In the genomic region with DNA sequence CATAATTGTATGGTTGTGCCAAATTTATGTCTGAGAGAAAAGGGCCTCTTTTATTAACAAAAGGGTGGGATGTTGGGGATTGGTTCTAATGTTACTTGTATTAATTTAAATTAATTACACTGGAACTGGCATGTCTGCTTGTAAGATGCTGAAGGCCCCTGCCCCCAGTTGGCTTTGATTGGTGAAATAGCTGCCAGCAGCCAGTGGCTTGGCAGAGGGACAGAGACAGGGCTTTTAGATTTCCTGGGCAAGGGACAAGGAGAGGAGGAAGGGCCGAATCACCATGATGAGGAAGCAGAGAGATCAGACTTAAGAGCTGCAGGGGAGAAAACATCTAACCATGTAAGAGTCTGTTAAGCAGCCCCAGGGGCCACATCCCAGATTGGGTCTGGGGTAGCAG, we compare ENCODE assay signal across 28 mouse cellular contexts. TPM values are rescaled to one million over a fixed set of nuclear protein-coding genes. Genes with fewer than 3 reads are reported as not detected.
A peak's percentile ranks its signal among the peaks of the same experiment; 100 is the strongest.
DNase-seq lines count a peak whose midpoint lies in the region; ATAC-seq and TF ChIP-seq lines count a peak whose summit lies in the region.
"Had no signal": no experiment of that assay in that cellular context is flagged by ENCODE, and none has a peak within 500 bp of the region (broad histone marks: within the 10 kb centered on the region; RNA-seq: fewer than 3 reads in every experiment).

No protein-coding gene starts in this region.

- no peaks in the 10 kb centered on the region for H3K4me1 ChIP-seq in hindbrain, postnatal 0 days (ENCODE audit: insufficient read depth, low read length)
- H3K4me1 ChIP-seq in hindbrain, embryonic 11.5 days (replicated peaks; ENCODE audit: control insufficient read depth, insufficient read depth, low read length), result no peaks in the 10 kb centered on the region
- no peaks in the 10 kb centered on the region for H3K4me1 ChIP-seq in midbrain, postnatal 0 days (ENCODE audit: insufficient read depth, low read length)
- H3K4me1 ChIP-seq in midbrain, embryonic 16.5 days (ENCODE audit: control insufficient read depth, insufficient read depth, low read length), result no peaks in the 10 kb centered on the region
- H3K4me1 ChIP-seq: heart, embryonic 12.5 days; limb, embryonic 10.5 days; limb, embryonic 15.5 days; liver, embryonic 13.5 days; midbrain, embryonic 12.5 days had no signal

- H3K9ac ChIP-seq in hindbrain, postnatal 0 days (replicated peaks; ENCODE audit: low read length), result no peak overlapping the region
- H3K9ac ChIP-seq in hindbrain, embryonic 11.5 days (ENCODE audit: low read depth, low read length), result no peak overlapping the region
- H3K9ac ChIP-seq in midbrain, postnatal 0 days (replicated peaks; ENCODE audit: low read length, poor library complexity, severe bottlenecking), result no peak overlapping the region
- H3K9ac ChIP-seq in midbrain, embryonic 16.5 days (ENCODE audit: low read depth, low read length), result no peak overlapping the region
- H3K9ac ChIP-seq: heart, embryonic 12.5 days; hindbrain, embryonic 14.5 days; limb, embryonic 15.5 days; liver, embryonic 13.5 days; midbrain, embryonic 12.5 days had no signal

- no peaks in the 10 kb centered on the region for H3K27me3 ChIP-seq in hindbrain, postnatal 0 days (ENCODE audit: insufficient read depth, low read length)
- H3K27me3 ChIP-seq in hindbrain, embryonic 11.5 days (ENCODE audit: control insufficient read depth, insufficient read depth, low read length), result no peaks in the 10 kb centered on the region
- no peaks in the 10 kb centered on the region for H3K27me3 ChIP-seq in midbrain, postnatal 0 days (ENCODE audit: insufficient read depth, low read length)
- H3K27me3 ChIP-seq in midbrain, embryonic 16.5 days (ENCODE audit: control insufficient read depth, insufficient read depth, low read depth, low read length), result no peaks in the 10 kb centered on the region
- H3K27me3 ChIP-seq: heart, embryonic 12.5 days; limb, embryonic 15.5 days; liver, embryonic 13.5 days; megakaryocyte, embryonic 14.5 days; midbrain, embryonic 12.5 days had no signal

- H3K4me2 ChIP-seq in hindbrain, postnatal 0 days (ENCODE audit: low read depth, low read length), result no peak overlapping the region
- H3K4me2 ChIP-seq in hindbrain, embryonic 11.5 days (replicated peaks; ENCODE audit: low read depth, low read length), result no peak overlapping the region
- H3K4me2 ChIP-seq in midbrain, postnatal 0 days (ENCODE audit: low read depth, low read length, poor library complexity, severe bottlenecking), result no peak overlapping the region
- no peak overlapping the region for H3K4me2 ChIP-seq in midbrain, embryonic 16.5 days (ENCODE audit: low read length)
- H3K4me2 ChIP-seq: heart, embryonic 12.5 days; hindbrain, embryonic 14.5 days; limb, embryonic 15.5 days; liver, embryonic 13.5 days; midbrain, embryonic 12.5 days had no signal

- 44% methylated on average over 1 of the region's 1 CpGs for WGBS in hindbrain, postnatal 0 days
- 95% methylated on average over 1 of the region's 1 CpGs for WGBS in hindbrain, embryonic 11.5 days
- 87% methylated on average over 1 of the region's 1 CpGs for WGBS in midbrain, postnatal 0 days
- WGBS in midbrain, embryonic 16.5 days, result 82% methylated on average over 1 of the region's 1 CpGs

- no peak overlapping the region for H3K4me3 ChIP-seq in hindbrain, postnatal 0 days (ENCODE audit: low read length)
- no peak overlapping the region for H3K4me3 ChIP-seq in hindbrain, embryonic 11.5 days (ENCODE audit: low read depth, low read length)
- no peak overlapping the region for H3K4me3 ChIP-seq in midbrain, postnatal 0 days (ENCODE audit: low read depth, low read length)
- no peak overlapping the region for H3K4me3 ChIP-seq in midbrain, embryonic 16.5 days (ENCODE audit: low read depth, low read length)
- H3K4me3 ChIP-seq: heart, adult 2 months; heart, embryonic 12.5 days; limb, embryonic 10.5 days; limb, embryonic 15.5 days; liver, embryonic 13.5 days; megakaryocyte, embryonic 14.5 days; midbrain, embryonic 12.5 days had no signal

- no peak for TF ChIP-seq CTCF in hindbrain, postnatal 0 days (IDR thresholded peaks at IDR 0.05; ENCODE audit: low read depth)
- TF ChIP-seq CTCF in midbrain, postnatal 0 days (IDR thresholded peaks at IDR 0.05), result no peak

- ATAC-seq in hindbrain, postnatal 0 days, result no peak
- no peak for ATAC-seq in hindbrain, embryonic 11.5 days (ENCODE audit: low FRiP score)
- ATAC-seq in midbrain, postnatal 0 days (ENCODE audit: low FRiP score), result no peak
- no peak for ATAC-seq in midbrain, embryonic 16.5 days
- ATAC-seq: forebrain, embryonic 16.5 days; inflammation-experienced regulatory T-cells, adult 6 months; lung, postnatal 0 days had no signal

- no peak overlapping the region for H3K27ac ChIP-seq in hindbrain, postnatal 0 days
- no peak overlapping the region for H3K27ac ChIP-seq in hindbrain, embryonic 11.5 days (ENCODE audit: low read depth, low read length)
- no peak overlapping the region for H3K27ac ChIP-seq in midbrain, postnatal 0 days (ENCODE audit: low read depth, low read length)
- no peak overlapping the region for H3K27ac ChIP-seq in midbrain, embryonic 16.5 days (ENCODE audit: low read length)
- H3K27ac ChIP-seq: heart, adult 2 months; hindbrain, embryonic 14.5 days; limb, embryonic 10.5 days; limb, embryonic 15.5 days; liver, embryonic 13.5 days; midbrain, embryonic 12.5 days had no signal

- no peaks in the 10 kb centered on the region for H3K36me3 ChIP-seq in hindbrain, postnatal 0 days (ENCODE audit: insufficient read depth, low read length)
- H3K36me3 ChIP-seq in hindbrain, embryonic 11.5 days (ENCODE audit: control insufficient read depth, insufficient read depth, low read length), result peaks cover 9% of the 10 kb centered on the region
- no peaks in the 10 kb centered on the region for H3K36me3 ChIP-seq in midbrain, postnatal 0 days (ENCODE audit: insufficient read depth, low read length)
- H3K36me3 ChIP-seq in midbrain, embryonic 16.5 days (ENCODE audit: control insufficient read depth, insufficient read depth, low read length), result peaks cover 6% of the 10 kb centered on the region; the same call in 1 of the 2 replicates

- DNase-seq in adrenal gland, postnatal 25 days, result peak; percentile 5
- DNase-seq in adrenal gland, postnatal 4 days (ENCODE audit: low spot score in 2 of 2), result no peak
- peak; percentile 38 for DNase-seq in hindbrain, postnatal 0 days (ENCODE audit: low spot score)
- no peak for DNase-seq in hindbrain, embryonic 11.5 days (ENCODE audit: low spot score)
- peak; percentile 29 for DNase-seq in midbrain, postnatal 0 days (ENCODE audit: low spot score)
- peak; percentile 28 for DNase-seq in adipocyte (ENCODE audit: low spot score)
- no peak for DNase-seq in yolk sac, embryonic 10.5 days (ENCODE audit: low spot score)
- DNase-seq: B cell, adult 2 months; cerebellum, adult 11-12 months; cerebellum, postnatal 36 days; heart, adult 2 months; heart, postnatal 4 days; kidney, adult 11 months; kidney, postnatal 36 days; liver, embryonic 13.5 days; lung, adult 18-20 months; lung, postnatal 4 days; thymus, postnatal 4 days had no signal

- no peaks in the 10 kb centered on the region for H3K9me3 ChIP-seq in hindbrain, postnatal 0 days (ENCODE audit: low read length)
- H3K9me3 ChIP-seq in hindbrain, embryonic 11.5 days (ENCODE audit: control insufficient read depth, low read length), result no peaks in the 10 kb centered on the region
- H3K9me3 ChIP-seq in midbrain, postnatal 0 days (ENCODE audit: low read length), result peaks cover 4% of the 10 kb centered on the region; the same call in 1 of the 2 replicates
- 0 out of 2 replicates have a peak, but pooled peaks cover 3% of the 10 kb centered on the region for H3K9me3 ChIP-seq in midbrain, embryonic 16.5 days (replicated peaks; ENCODE audit: control insufficient read depth, low read length, poor library complexity, severe bottlenecking)
- H3K9me3 ChIP-seq: limb, embryonic 10.5 days; limb, embryonic 15.5 days; liver, embryonic 13.5 days; megakaryocyte, embryonic 14.5 days; midbrain, embryonic 12.5 days had no signal

RNA-seq across cellular contexts. Expression of gene Stxbp4, which starts 46.9 kb away (rescaled TPM):
- 11.8 and 12.9 TPM in 2 replicates for total RNA-seq in adrenal gland, postnatal 25 days (2021)
- total RNA-seq in adrenal gland, postnatal 4 days (2021), result 10 to 100 TPM; 11.5 to 12.4 TPM
- 9.1 and 15.2 TPM in 2 replicates for total RNA-seq in hindbrain, postnatal 0 days (2014; rRNA removed)
- 9.9 and 11.0 TPM in 2 replicates for polyA plus RNA-seq in hindbrain, postnatal 0 days (2015; fragmentation: Nextera tagmentation; extraction: Ambion mirVana)
- polyA plus RNA-seq in hindbrain, embryonic 11.5 days (2014; fragmentation: Nextera tagmentation; extraction: Ambion mirVana), result 38.1 and 43.5 TPM in 2 replicates
- 11.2 and 12.9 TPM in 2 replicates for total RNA-seq in midbrain, postnatal 0 days (2014; rRNA removed)
- polyA plus RNA-seq in midbrain, postnatal 0 days (2015; fragmentation: Nextera tagmentation; extraction: Ambion mirVana), result 7.4 and 9.2 TPM in 2 replicates
- 17.4 and 19.6 TPM in 2 replicates for polyA plus RNA-seq in midbrain, embryonic 16.5 days (2015; fragmentation: Nextera tagmentation; extraction: Ambion mirVana)

RNA-seq across cellular contexts. Expression of gene Cox11, which starts 47.0 kb away (rescaled TPM):
- total RNA-seq in adrenal gland, postnatal 25 days (2021), result 21.4 and 25.7 TPM in 2 replicates
- total RNA-seq in adrenal gland, postnatal 4 days (2021), result 10 to 100 TPM; 22.1 to 23.4 TPM
- total RNA-seq in hindbrain, postnatal 0 days (2014; rRNA removed), result 22.9 and 40.1 TPM in 2 replicates
- 37.1 and 40.3 TPM in 2 replicates for polyA plus RNA-seq in hindbrain, postnatal 0 days (2015; fragmentation: Nextera tagmentation; extraction: Ambion mirVana)
- 26.1 and 26.7 TPM in 2 replicates for polyA plus RNA-seq in hindbrain, embryonic 11.5 days (2014; fragmentation: Nextera tagmentation; extraction: Ambion mirVana)
- total RNA-seq in midbrain, postnatal 0 days (2014; rRNA removed), result 23.6 and 33.3 TPM in 2 replicates
- 36.4 and 42.0 TPM in 2 replicates for polyA plus RNA-seq in midbrain, postnatal 0 days (2015; fragmentation: Nextera tagmentation; extraction: Ambion mirVana)
- polyA plus RNA-seq in midbrain, embryonic 16.5 days (2015; fragmentation: Nextera tagmentation; extraction: Ambion mirVana), result 38.5 and 39.7 TPM in 2 replicates

Comparison
In these comparisons a context has a peak if more than half of its experiments do, and no peak if none do; other contexts are left out.
1. DNase-seq: peak in adrenal gland, postnatal 25 days (single experiment), hindbrain, postnatal 0 days (single experiment), midbrain, postnatal 0 days (single experiment) and adipocyte (single experiment); none in adrenal gland, postnatal 4 days (0 of 2), hindbrain, embryonic 11.5 days (single experiment) and yolk sac, embryonic 10.5 days (single experiment).